Mouse (Mus musculus) olfactory bulb, adult 2 months (tissue): Measurements from ENCODE around the gene Egfl7. TPM values are rescaled to one million over a fixed set of nuclear protein-coding genes. Genes with fewer than 3 reads are reported as not detected.

Experiments
- H3K27ac ChIP-seq: fragments of 200-500 bp; 2 replicates; pipeline ENCODE4 v1.5.1; 2012; ENCODE audit warnings: low read depth, low read length; ENCODE audit not compliant: insufficient read depth
- H3K4me1 ChIP-seq: fragments of 200-500 bp; 2 replicates; pipeline ENCODE4 v1.6.1; 2012; ENCODE audit warnings: low read length; ENCODE audit not compliant: control insufficient read depth, insufficient read depth
- H3K4me3 ChIP-seq: fragments of 200-500 bp; 2 replicates; pipeline ENCODE4 v1.5.1; 2012; ENCODE audit warnings: mild to moderate bottlenecking, low read depth, low read length, moderate library complexity; ENCODE audit not compliant: insufficient read depth
- CTCF ChIP-seq: fragments of 200-500 bp; IDR thresholded peaks from 2 replicates; pipeline ENCODE4 v1.5.1; 2012; ENCODE audit warnings: low read depth, mild to moderate bottlenecking, low read length, moderate library complexity; ENCODE audit not compliant: insufficient read depth
- POLR2A ChIP-seq: fragments of 200-500 bp; IDR thresholded peaks from 2 replicates; pipeline ENCODE4 v1.6.1; 2012; ENCODE audit warnings: mild to moderate bottlenecking, low read depth, low read length, moderate library complexity; ENCODE audit not compliant: insufficient read depth
- WGBS: fragments of 180-500 bp; shearing (Covaris S2); methylation state at CpG from one replicate; pipeline ENCODE4 v1.1.7; 2018; 5-methylcytosine and 5-hydroxymethylcytosine counted together
- polyA plus RNA-seq: library from polyadenylated mRNA; stranded (reverse); fragments of >200 nt; gene quantifications from 2 replicates; pipeline ENCODE4 v1.2.4, GENCODE M21; 2012; ENCODE audit warnings: low replicate concordance; ENCODE audit not compliant: missing spikeins, insufficient read depth, insufficient read length

Egfl7 gene
- polyA plus RNA-seq, result not detected in 2 replicates

DNA sequence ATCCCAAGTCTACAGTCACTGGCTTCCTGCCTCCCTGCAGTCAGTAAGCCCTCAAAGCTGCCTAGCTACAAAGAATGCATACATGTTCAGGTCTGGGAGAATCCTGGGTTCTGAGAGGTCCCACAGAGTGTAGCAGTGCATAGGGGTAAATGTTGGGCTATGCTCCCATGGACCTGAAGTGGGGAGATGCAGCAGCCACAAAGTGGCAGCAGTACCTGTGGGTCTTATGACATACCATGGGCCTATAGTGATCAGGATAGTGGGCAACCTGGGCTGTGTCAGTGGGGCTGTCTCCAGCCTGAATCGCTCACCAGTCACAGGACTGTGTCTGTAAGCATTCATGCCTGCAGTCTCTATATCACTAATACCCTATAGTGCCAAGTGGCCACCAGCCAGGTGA is at the start of gene Egfl7:
TSS of gene Egfl7 (plus strand) at position 301 of the 400 bp plus-strand sequence.
- Histone ChIP-seq H3K27ac (0 out of 2 replicates have a peak within 1 kb of the TSS, but pooled peaks have one; percentile 2), H3K4me3 (no peak within 1 kb of the TSS), H3K4me1 (0 out of 2 replicates have a peak, but pooled peaks cover 6% of the 10 kb centered on the region)
- TF ChIP-seq POLR2A (no peak), CTCF (no peak)
- WGBS, result 92% methylated on average over 1 of the region's 1 CpGs

GRCm38 (mm10) chr2:26531829-26532228 is 48.0 kb upstream of the Egfl7 start:
- H3K4me1 ChIP-seq, result peaks cover 14% of the 10 kb centered on the region
- 63% methylated on average over 6 of the region's 6 CpGs for WGBS
- TF ChIP-seq CTCF (no peak), POLR2A (no peak)
- no peak overlapping the region for H3K4me3 ChIP-seq
- H3K27ac ChIP-seq, result no peak overlapping the region

- no peak overlapping the region for H3K27ac ChIP-seq
These were observed 46.6 kb upstream of the Egfl7 start for GRCm38 (mm10) chr2:26533249-26533648.

DNA sequence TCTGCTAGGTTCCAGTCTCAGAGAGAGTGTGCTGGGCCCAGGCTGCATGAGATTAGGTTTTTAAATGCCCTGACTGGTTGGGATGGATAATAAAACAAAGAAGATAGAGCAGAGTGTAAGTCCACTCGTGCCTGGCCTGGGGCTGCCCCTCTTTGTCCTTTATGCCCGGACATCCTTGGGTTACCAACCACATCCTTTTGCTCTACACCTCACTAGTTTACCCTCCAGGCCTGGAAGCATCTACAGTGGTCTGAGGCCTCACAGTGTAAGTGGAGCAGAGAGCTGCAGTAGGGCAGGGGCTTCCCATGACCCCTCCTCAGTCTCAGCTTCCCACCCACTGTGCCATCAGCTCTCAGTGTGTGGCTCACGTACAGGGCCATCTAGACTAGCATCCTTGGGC is 45.7 kb upstream of the Egfl7 start:
- no peak overlapping the region for H3K4me3 ChIP-seq
- peaks cover 9% of the 10 kb centered on the region; the same call in 1 of the 2 replicates for H3K4me1 ChIP-seq
- TF ChIP-seq CTCF (no peak), POLR2A (no peak)
- WGBS, result 75% methylated on average over 3 of the region's 3 CpGs
- no peak overlapping the region for H3K27ac ChIP-seq

More at GRCm38 (mm10) chr2:26533249-26533648, 46.6 kb upstream of the Egfl7 start:
- WGBS, result 41% methylated on average over 5 of the region's 5 CpGs
- Histone ChIP-seq H3K4me1 (peaks cover 9% of the 10 kb centered on the region; the same call in 1 of the 2 replicates), H3K4me3 (no peak overlapping the region)
- TF ChIP-seq CTCF (no peak), POLR2A (no peak)

DNA sequence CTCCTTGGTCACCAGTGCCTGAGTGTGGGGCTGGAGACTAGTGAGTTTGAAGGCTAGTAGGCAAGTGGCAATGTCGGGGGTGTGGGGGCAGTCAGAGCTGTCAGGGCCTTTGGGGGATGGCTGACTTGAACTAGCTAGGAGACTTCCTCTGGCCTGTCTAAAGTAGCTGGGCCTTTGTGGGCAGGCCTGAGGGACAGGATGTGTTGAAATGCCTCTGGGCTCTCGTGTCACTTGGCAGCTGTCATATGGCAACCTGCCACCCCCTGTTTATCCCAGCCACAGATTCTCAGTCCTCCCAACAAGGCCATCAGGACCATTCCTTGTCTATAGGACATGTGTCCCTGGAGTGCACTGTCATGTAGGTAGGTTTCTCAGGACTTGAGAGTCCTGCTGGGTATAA is 45.2 kb upstream of the Egfl7 start:
- TF ChIP-seq POLR2A (no peak), CTCF (no peak)
- Histone ChIP-seq H3K27ac (no peak overlapping the region), H3K4me1 (peaks cover 9% of the 10 kb centered on the region; the same call in 1 of the 2 replicates), H3K4me3 (no peak overlapping the region)
- 38% methylated on average over 2 of the region's 2 CpGs for WGBS

DNA sequence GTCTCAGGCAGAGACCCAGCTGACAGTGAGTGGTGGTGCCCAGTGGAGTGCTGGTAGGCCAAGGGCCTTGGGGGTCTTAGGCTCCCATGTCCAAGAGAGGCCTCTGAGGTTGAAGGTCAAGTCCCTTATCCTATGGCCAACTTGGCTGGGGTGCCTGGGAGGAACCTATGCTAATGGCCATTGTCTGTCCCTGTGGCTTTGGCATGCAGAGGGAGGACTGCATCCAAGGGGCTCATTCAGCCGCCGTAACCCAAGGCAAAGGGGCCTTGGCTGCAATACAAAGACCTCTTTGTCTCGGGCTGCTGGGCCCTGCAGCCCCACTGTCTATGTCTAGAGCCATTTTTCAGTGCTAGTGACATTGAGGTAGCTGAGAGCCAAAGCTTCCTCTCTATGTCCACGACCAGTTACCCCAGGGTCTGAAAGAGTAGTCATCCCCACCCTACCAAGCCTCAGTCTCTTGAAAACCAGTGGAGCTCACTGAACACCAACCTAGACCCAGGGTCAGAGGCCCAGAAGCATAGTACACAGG is 44.2 kb upstream of the Egfl7 start:
- no peak overlapping the region for H3K4me3 ChIP-seq
- H3K27ac ChIP-seq, result no peak overlapping the region
- H3K4me1 ChIP-seq, result peaks cover 11% of the 10 kb centered on the region
- 61% methylated on average over 4 of the region's 4 CpGs for WGBS
- TF ChIP-seq POLR2A, result no peak

DNA sequence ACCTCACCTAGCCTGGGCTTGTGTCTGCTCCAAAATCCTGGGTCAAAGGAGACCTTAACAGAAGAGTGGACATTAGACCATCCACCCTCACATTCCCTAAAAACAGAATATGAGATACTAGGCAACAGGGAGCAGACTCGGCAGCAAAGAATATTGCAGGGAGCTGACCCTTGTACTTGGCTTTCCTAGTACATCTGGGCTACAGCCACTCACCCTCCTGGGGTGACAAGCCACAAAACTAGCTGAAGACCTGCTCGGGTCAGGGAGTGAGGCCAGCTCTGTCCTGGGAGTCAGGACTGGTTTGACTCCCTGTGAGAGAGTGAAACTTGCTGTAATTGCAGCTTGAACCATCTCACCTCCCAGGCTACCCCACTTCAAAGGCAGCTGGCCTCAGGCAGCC is 40.3 kb upstream of the Egfl7 start:
- WGBS, result 86% methylated on average over 2 of the region's 2 CpGs
- Histone ChIP-seq H3K27ac (no peak overlapping the region), H3K4me3 (no peak overlapping the region), H3K4me1 (peaks cover 16% of the 10 kb centered on the region)
- no peak for TF ChIP-seq POLR2A
- no peak for TF ChIP-seq CTCF

DNA sequence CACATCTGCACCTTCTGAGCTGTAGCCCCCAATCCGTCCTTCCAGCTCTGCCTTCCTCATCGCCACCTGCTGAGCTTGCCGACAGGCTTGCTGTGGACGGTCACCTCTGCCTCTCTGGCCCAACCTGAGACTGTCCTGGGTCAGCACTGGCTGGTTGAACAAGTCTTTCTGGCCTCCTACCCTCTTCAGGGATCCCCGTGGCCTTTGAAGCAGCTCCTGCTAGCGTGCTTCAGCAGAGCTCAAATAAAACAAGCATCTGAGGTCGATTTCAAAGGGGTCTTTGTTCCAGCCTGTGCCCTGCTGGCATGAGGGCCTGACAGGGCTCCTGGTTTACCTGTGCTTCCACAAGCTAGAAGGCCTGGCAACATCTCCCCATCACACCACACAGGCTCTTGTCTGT is 39.1 kb upstream of the Egfl7 start:
- Histone ChIP-seq H3K4me3 (no peak overlapping the region), H3K27ac (no peak overlapping the region), H3K4me1 (peaks cover 10% of the 10 kb centered on the region)
- 62% methylated on average over 7 of the region's 7 CpGs for WGBS
- TF ChIP-seq POLR2A (no peak), CTCF (no peak)

DNA sequence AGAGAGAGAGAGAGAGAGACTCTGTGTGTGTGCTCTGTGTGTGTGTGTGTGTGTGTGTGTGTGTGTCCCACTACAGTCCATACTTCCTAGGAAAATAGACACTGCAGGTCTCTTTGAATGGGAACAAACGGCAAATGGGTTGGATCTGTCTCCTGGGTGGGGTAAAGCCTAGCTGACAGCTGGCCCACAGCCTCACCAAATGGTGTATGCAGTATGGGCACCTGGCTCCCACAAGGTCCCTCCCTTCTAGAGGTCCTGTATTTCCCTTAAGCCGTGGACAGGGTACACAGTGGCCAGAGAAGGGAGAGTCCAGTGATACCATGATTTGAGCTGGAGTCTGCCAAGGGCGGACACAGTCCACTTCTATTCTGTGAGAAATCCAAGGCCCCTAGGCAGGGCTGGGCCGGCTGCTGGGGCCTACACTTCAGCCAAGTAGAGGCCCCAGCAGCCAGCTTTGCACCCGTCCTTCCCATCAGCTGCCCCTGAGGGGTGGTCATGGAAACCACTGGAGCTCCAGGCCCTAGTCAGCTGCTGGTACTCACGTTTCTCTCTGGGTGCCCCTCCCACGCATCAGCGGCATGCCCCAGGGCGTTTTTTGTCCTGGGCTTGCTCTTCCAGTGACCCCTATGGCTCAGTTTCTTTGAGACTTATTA is 38.4 kb upstream of the Egfl7 start:
- no peak for TF ChIP-seq CTCF
- TF ChIP-seq POLR2A, result no peak
- 42% methylated on average over 9 of the region's 9 CpGs for WGBS
- H3K27ac ChIP-seq, result no peak overlapping the region
- H3K4me3 ChIP-seq, result no peak overlapping the region
- H3K4me1 ChIP-seq, result peaks cover 10% of the 10 kb centered on the region
